Mouse (Mus musculus) stomach, postnatal 0 days (tissue): ENCODE results near the gene Rab8b. TPM values are rescaled to one million over a fixed set of nuclear protein-coding genes. Genes with fewer than 3 reads are reported as not detected.

Experiments used
- ATAC-seq: fragments of 200-750 bp; cut with Nextera tagmentation; 2 replicates; pipeline ENCODE4 v1.8.0; 2017; ENCODE audit not compliant: low FRiP score, low TSS enrichment
- DNase-seq: peaks from one replicate; pipeline ENCODE4 v3.0.0-alpha.2; 2016; ENCODE audit warnings: low spot score
- H3K27ac ChIP-seq: fragments of 300-500 bp; sonication (generic); replicated peaks from 2 replicates; pipeline ENCODE4 v1.5.1; 2014; ENCODE audit warnings: mild to moderate bottlenecking, control low read depth
- H3K27me3 ChIP-seq: fragments of 300-500 bp; sonication (generic); 2 replicates; pipeline ENCODE4 v1.6.1; 2014; ENCODE audit warnings: low read length; ENCODE audit not compliant: control insufficient read depth, insufficient read depth
- H3K36me3 ChIP-seq: fragments of 300-500 bp; sonication (generic); 2 replicates; pipeline ENCODE4 v1.6.1; 2014; ENCODE audit warnings: low read length, mixed read lengths; ENCODE audit not compliant: control insufficient read depth, insufficient read depth
- H3K4me1 ChIP-seq: fragments of 300-500 bp; sonication (generic); replicated peaks from 2 replicates; pipeline ENCODE4 v1.6.1; 2014; ENCODE audit warnings: antibody characterized with exemption; ENCODE audit not compliant: control insufficient read depth, insufficient read depth
- H3K4me2 ChIP-seq: fragments of 300-500 bp; sonication (generic); replicated peaks from 2 replicates; pipeline ENCODE4 v1.6.1; 2014; ENCODE audit warnings: low read depth, mild to moderate bottlenecking, control low read depth, moderate library complexity
- H3K4me3 ChIP-seq: fragments of 300-500 bp; sonication (generic); 2 replicates; pipeline ENCODE4 v1.5.1; 2014; ENCODE audit warnings: low read depth, low read length, control low read depth
- H3K9ac ChIP-seq: fragments of 300-500 bp; sonication (generic); 2 replicates; pipeline ENCODE4 v1.6.1; 2014; ENCODE audit warnings: mild to moderate bottlenecking, low read length, control low read depth, mixed read lengths
- H3K9me3 ChIP-seq: fragments of 300-500 bp; sonication (generic); 2 replicates; pipeline ENCODE4 v1.6.1; 2016; ENCODE audit warnings: low read length; ENCODE audit not compliant: control insufficient read depth
- CTCF ChIP-seq: IDR thresholded peaks from 2 replicates; pipeline ENCODE4 v1.5.1; 2016; ENCODE audit warnings: antibody characterized with exemption, low read depth, mild to moderate bottlenecking, moderate library complexity
- EP300 ChIP-seq: optimal IDR thresholded peaks from 2 replicates; pipeline ENCODE3; 2016; ENCODE audit warnings: antibody characterized with exemption
- WGBS: fragments of 180-500 bp; shearing (Covaris S2); extraction: QIAGEN DNeasy Blood & Tissue Kit; methylation state at CpG from one replicate; pipeline ENCODE4 v1.1.7; 2014; 5-methylcytosine and 5-hydroxymethylcytosine counted together
- polyA plus RNA-seq: library from polyadenylated mRNA; unstranded; fragments of >200 nt; fragmentation: Nextera tagmentation; extraction: Ambion mirVana; gene quantifications from 2 replicates; pipeline ENCODE4 v1.2.1, GENCODE M21; 2015

The Rab8b gene
- polyA plus RNA-seq, 1 experiment from 2014 or later: 9.4 TPM

DNA sequence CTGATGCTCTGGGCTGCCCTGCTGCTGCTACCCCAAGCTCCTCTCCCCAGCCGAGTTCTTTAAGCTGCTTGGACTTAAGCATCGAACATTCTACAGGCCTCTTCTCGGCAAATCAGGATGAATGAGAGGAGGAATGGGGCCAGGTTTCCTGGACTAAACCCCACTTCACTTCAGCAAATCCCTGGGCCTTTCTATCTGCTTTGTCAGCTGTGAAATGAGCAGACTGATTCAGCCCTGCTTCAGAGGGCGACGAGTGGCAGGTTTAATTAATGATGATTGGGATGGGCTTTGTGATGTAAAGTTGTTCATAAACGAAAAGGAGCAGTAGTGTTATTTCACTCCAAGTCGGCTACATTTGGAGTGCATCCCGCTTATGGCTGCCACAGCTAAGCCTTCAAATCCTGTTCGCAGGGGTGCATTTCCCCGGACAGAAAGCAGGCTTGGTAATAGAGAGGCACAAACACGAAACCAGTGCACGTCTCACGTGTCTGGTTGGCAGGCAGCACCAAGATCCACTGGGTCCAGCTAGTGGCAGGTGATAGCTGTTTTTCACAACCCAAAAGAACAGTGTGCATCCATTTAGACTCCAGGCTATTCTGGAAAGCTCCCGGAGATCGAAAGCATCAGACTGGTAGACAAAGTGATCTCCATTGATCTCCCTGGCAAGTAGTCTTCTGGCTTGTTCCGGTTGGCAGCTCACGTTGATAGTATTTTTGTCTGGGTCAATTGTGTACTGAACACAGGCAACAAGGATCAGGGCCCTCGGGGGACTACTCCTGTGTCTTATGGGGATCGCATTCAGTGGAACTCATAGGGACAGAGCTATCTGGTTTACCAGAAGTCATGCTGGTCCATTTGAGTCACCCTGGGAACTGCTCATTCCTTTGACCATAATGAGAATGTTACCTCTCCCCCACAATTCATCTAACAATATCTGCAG lies 14.7 kb upstream of the Rab8b start:
- no peak for ATAC-seq
- no peaks in the 10 kb centered on the region for H3K36me3 ChIP-seq
- H3K9me3 ChIP-seq: no peaks in the 10 kb centered on the region
- H3K27me3 ChIP-seq: no peaks in the 10 kb centered on the region
- TF ChIP-seq EP300 (no peak), CTCF (no peak)
- H3K4me2 ChIP-seq: no peak overlapping the region
- no peak overlapping the region for H3K9ac ChIP-seq
- H3K27ac ChIP-seq: peak overlapping the region; percentile 4; the same call in 1 of the 2 replicates
- WGBS: 52% methylated on average over 19 of the region's 19 CpGs
- H3K4me1 ChIP-seq: peaks cover 4% of the 10 kb centered on the region; the same call in 1 of the 2 replicates
- no peak for DNase-seq
- no peak overlapping the region for H3K4me3 ChIP-seq

DNA sequence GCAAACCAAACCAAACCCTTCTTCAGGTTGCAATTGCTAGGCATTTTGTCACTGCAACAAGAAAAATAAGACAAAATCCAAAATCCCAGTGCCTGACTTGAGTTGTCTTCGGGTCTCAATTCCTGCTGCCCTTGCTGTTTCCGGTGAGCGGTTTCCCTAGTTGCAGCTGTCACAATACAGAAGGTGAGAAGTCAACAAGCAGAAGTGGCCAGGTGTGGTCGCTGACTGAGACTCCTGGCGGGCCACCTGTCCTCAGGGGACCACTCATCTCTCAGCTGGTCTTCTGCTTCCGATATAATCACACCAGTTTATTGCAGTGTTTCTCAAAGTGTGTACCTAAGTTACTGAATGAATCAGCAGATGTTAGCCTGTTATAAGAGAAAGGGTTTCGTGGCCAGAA lies 10.9 kb upstream of the Rab8b start:
- 59% methylated on average over 7 of the region's 7 CpGs for WGBS
- H3K27ac ChIP-seq: no peak overlapping the region
- DNase-seq (no peak), ATAC-seq (no peak)
- H3K9me3 ChIP-seq: no peaks in the 10 kb centered on the region
- no peak overlapping the region for H3K4me3 ChIP-seq
- H3K4me1 ChIP-seq: no peaks in the 10 kb centered on the region
- no peak overlapping the region for H3K4me2 ChIP-seq
- no peak overlapping the region for H3K9ac ChIP-seq
- TF ChIP-seq EP300: no peak
- TF ChIP-seq CTCF: no peak
- H3K36me3 ChIP-seq: no peaks in the 10 kb centered on the region
- no peaks in the 10 kb centered on the region for H3K27me3 ChIP-seq

DNA sequence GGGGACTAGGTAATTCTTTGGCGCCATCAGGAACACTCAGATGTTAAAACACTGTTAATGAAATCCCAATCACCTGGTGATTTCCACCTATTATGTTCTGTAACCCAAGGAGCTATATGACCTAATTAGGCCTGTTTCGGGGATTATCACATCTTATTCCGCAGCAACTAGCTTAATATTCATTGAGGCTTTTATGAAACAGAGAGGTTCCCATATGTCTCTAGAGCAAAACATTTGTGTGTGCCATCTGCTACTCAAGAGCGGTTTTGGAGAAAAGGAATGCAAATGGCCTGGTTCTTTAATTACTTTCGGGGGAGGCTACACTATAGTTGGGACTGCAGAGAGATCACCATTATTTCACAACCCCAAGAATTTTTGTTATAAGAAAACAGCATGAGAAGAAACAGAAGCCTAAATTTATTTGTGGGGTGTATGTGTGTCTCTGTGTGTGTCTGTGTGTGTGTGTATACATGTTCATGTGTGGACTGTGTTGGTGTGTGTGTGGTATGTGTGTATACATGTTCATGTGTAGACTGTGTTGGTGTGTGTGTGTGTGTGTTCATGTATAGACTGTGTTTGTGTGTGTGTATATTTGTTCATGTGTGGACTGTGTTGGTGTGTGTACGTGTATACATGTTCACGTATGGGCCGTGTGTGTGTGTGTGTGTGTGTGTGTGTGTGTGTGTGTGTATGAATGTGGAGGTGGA lies 8.4 kb upstream of the Rab8b start:
- Histone ChIP-seq H3K36me3 (no peaks in the 10 kb centered on the region), H3K27ac (no peak overlapping the region), H3K9me3 (no peaks in the 10 kb centered on the region), H3K4me3 (no peak overlapping the region), H3K9ac (no peak overlapping the region), H3K4me2 (no peak overlapping the region), H3K27me3 (no peaks in the 10 kb centered on the region), H3K4me1 (no peaks in the 10 kb centered on the region)
- DNase-seq: no peak
- ATAC-seq: no peak
- TF ChIP-seq CTCF: no peak
- TF ChIP-seq EP300: no peak
- WGBS: 92% methylated on average over 8 of the region's 8 CpGs

DNA sequence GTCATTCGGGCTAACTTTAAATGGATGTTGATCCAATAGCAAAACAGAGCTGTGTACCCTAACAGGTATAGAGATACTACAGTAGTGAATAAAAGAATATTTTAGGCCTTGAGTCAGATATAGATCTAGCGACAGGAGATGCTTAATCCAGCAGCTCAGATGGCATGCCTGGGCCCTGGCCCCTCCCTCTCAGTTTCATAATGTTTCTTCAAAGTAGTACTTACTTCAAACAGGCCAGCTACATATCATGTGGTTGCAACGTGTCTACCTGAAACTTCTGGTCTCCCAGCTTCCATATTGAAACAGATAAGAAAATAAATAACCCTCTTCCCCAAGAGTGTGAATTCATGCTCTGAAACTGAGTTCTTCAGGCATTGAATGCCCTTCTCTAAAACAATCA lies 6.4 kb upstream of the Rab8b start:
- H3K27me3 ChIP-seq: no peaks in the 10 kb centered on the region
- ATAC-seq: no peak
- H3K4me3 ChIP-seq: no peak overlapping the region
- no peaks in the 10 kb centered on the region for H3K36me3 ChIP-seq
- no peaks in the 10 kb centered on the region for H3K4me1 ChIP-seq
- TF ChIP-seq EP300 (no peak), CTCF (no peak)
- no peak overlapping the region for H3K27ac ChIP-seq
- H3K9me3 ChIP-seq: no peaks in the 10 kb centered on the region
- no peak overlapping the region for H3K4me2 ChIP-seq
- WGBS: 47% methylated on average over 3 of the region's 3 CpGs
- DNase-seq: no peak
- H3K9ac ChIP-seq: no peak overlapping the region

DNA sequence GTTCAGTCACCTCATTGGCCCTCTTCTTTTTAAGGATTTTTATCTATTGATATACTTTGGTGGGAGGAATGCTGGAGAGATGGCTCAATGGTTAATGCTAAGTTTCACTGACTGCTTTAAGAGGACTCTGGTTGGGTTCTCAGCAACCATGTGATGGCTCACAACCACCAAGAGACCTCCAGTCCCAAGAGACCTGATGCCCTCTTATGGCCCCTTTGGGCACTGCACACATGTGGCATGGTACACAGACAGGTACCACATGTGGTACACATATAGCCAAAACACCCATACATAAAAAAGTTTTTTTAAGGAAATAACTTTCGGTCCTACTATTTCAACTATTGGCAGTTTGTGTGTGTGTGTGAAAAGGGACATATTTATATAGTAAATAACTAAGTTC lies 2.6 kb upstream of the Rab8b start:
- no peak overlapping the region for H3K4me2 ChIP-seq
- H3K36me3 ChIP-seq: no peaks in the 10 kb centered on the region
- H3K4me3 ChIP-seq: no peak overlapping the region
- ATAC-seq (no peak), DNase-seq (no peak)
- TF ChIP-seq EP300 (no peak), CTCF (peak; percentile 25; the same call in 1 of the 2 replicates)
- H3K9ac ChIP-seq: no peak overlapping the region
- H3K27me3 ChIP-seq: no peaks in the 10 kb centered on the region
- H3K27ac ChIP-seq: no peak overlapping the region
- H3K4me1 ChIP-seq: no peaks in the 10 kb centered on the region
- WGBS: 98% methylated on average over 1 of the region's 1 CpGs
- no peaks in the 10 kb centered on the region for H3K9me3 ChIP-seq
